Mouse (Mus musculus) limb, embryonic 10.5 days (tissue): ENCODE measurements at regions not wholly inside any gene's neighbourhood (a gene's known extent, or its start where the extent isn't known, plus 50 kb on each side); places are given as distances from the start of the nearest gene placed in this dataset.

Experiments used
- DNase-seq: peaks from one replicate; pipeline ENCODE4 v3.0.0-alpha.2; 2017; ENCODE audit warnings: low spot score
- H3K27ac ChIP-seq: fragments of 300-500 bp; sonication (generic); 2 replicates; pipeline ENCODE4 v1.5.1; 2016; ENCODE audit warnings: mild to moderate bottlenecking
- H3K27me3 ChIP-seq: fragments of 300-500 bp; sonication (generic); 2 replicates; pipeline ENCODE4 v1.6.1; 2016; ENCODE audit warnings: low read depth, mild to moderate bottlenecking; ENCODE audit not compliant: poor library complexity, severe bottlenecking
- H3K36me3 ChIP-seq: fragments of 300-500 bp; sonication (generic); 2 replicates; pipeline ENCODE4 v1.6.1; 2016; ENCODE audit warnings: mild to moderate bottlenecking, moderate library complexity
- H3K4me1 ChIP-seq: fragments of 300-500 bp; sonication (generic); 2 replicates; pipeline ENCODE4 v1.6.1; 2016
- H3K4me3 ChIP-seq: fragments of 300-500 bp; sonication (generic); 2 replicates; pipeline ENCODE4 v1.5.1; 2016; ENCODE audit warnings: mild to moderate bottlenecking, moderate library complexity
- H3K9me3 ChIP-seq: fragments of 300-500 bp; sonication (generic); replicated peaks from 2 replicates; pipeline ENCODE4 v1.6.1; 2016; ENCODE audit warnings: mild to moderate bottlenecking
- WGBS: fragments of 180-500 bp; shearing (Covaris S2); methylation state at CpG from one replicate; pipeline ENCODE4 v1.1.7; 2016; 5-methylcytosine and 5-hydroxymethylcytosine counted together

DNA sequence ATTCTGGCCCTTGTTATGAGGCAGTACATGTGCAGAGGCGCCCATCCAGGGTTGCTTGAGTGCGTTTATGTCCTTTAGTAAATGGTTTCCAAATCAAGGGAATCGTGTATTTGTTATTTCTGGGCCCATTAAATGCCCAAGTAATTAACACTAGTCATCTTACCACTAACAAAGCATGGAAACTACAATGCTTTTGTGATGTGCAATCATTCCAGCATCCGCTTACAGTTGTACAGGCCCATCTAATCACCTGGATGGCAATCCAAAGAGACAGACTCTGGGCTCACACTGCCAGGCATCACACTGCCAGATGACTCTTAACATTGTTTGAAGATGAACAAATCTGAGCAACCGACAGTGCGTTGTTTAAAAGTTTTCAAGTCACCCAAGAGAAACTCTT is 113.6 kb upstream of the BC052040 start:
- no peak for DNase-seq
- Histone ChIP-seq H3K4me3 (no peak overlapping the region), H3K27me3 (no peaks in the 10 kb centered on the region), H3K27ac (no peak overlapping the region; the same call in 1 of the 2 replicates), H3K36me3 (no peaks in the 10 kb centered on the region), H3K4me1 (peaks cover 34% of the 10 kb centered on the region), H3K9me3 (no peaks in the 10 kb centered on the region)
- 83% methylated on average over 6 of the region's 6 CpGs for WGBS

DNA sequence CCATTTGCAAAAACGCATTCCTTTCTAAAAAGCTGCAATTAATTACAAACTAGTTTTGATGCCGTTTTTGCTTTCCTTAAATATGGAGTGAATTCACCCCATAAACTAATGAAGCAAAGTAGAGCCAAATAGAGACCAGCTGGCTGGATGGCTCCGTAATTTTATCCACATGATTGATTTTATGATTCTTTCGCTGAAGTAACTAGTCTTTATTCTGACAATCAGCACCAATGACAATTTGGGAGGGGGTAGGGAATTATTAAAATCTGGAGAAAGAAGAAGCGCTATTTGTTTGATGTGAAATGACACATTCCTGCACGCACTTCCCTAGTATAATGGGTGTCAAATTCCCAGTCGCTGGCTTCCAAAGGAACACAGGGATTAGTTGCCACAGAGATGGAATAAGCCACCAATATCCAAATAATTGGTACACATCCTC is 113.0 kb upstream of the BC052040 start:
- DNase-seq, result no peak

DNA sequence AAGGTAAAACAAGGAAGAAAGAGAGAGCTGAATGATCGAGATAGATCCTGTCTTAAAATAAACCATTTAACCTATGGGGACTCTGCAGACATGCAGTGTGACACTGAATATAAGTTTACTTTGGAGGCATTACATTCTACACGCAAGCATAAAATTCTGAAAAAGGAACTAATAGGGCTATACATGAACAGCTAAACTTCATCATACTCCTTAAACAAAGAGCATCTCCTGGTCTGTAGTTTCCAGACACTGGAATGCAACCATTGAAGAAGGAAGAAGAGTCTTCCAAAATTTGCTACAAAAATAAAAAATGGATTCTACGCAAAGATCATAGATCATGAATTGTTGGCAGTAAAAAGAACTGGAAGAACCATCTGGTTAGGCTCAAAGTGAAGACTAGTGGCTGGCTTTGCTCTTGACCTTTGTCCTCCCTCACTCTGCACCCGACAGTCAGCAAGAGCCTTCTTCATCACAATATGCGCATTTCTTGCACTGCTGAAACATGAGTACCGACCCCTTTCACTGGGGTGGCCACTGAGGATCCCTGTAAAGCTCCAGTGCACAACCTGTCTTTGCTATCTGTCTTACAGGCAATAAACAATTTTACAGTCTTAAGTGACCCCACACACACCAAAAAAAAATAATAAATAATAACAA is 112.2 kb upstream of the BC052040 start:
- H3K4me1 ChIP-seq, result peaks cover 34% of the 10 kb centered on the region
- 66% methylated on average over 6 of the region's 6 CpGs for WGBS
- H3K27ac ChIP-seq, result no peak overlapping the region
- no peak for DNase-seq
- no peaks in the 10 kb centered on the region for H3K27me3 ChIP-seq
- no peaks in the 10 kb centered on the region for H3K36me3 ChIP-seq
- no peak overlapping the region for H3K4me3 ChIP-seq
- H3K9me3 ChIP-seq, result no peaks in the 10 kb centered on the region

More for the DNA sequence above, 113.0 kb upstream of the BC052040 start:
- Histone ChIP-seq H3K9me3 (no peaks in the 10 kb centered on the region), H3K27ac (no peak overlapping the region), H3K4me1 (peaks cover 34% of the 10 kb centered on the region), H3K4me3 (no peak overlapping the region), H3K27me3 (no peaks in the 10 kb centered on the region), H3K36me3 (no peaks in the 10 kb centered on the region)
- WGBS, result 39% methylated on average over 7 of the region's 7 CpGs

DNA sequence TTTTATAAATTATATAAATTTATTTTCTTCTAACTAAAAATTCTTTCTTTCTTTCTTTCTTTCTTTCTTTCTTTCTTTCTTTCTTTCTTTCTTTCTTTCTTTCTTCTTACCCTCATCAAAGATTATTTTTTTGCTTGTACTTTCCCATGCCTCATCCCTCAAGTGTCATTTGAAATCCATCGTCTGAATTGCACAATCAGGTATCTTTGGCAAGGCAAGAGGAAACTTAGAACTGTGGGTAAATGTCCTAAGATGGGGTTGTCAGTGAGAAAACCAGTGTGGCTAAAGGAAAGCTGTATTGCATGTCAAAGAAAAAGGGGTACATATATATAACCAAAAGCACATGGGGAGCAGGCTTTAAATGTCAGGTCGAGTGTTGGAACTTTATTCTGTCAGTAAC is 109.1 kb upstream of the BC052040 start:
- Histone ChIP-seq H3K27me3 (no peaks in the 10 kb centered on the region), H3K36me3 (no peaks in the 10 kb centered on the region), H3K4me1 (peaks cover 21% of the 10 kb centered on the region), H3K9me3 (no peaks in the 10 kb centered on the region), H3K27ac (no peak overlapping the region), H3K4me3 (no peak overlapping the region)
- WGBS, result 89% methylated on average over 2 of the region's 2 CpGs
- DNase-seq, result no peak

DNA sequence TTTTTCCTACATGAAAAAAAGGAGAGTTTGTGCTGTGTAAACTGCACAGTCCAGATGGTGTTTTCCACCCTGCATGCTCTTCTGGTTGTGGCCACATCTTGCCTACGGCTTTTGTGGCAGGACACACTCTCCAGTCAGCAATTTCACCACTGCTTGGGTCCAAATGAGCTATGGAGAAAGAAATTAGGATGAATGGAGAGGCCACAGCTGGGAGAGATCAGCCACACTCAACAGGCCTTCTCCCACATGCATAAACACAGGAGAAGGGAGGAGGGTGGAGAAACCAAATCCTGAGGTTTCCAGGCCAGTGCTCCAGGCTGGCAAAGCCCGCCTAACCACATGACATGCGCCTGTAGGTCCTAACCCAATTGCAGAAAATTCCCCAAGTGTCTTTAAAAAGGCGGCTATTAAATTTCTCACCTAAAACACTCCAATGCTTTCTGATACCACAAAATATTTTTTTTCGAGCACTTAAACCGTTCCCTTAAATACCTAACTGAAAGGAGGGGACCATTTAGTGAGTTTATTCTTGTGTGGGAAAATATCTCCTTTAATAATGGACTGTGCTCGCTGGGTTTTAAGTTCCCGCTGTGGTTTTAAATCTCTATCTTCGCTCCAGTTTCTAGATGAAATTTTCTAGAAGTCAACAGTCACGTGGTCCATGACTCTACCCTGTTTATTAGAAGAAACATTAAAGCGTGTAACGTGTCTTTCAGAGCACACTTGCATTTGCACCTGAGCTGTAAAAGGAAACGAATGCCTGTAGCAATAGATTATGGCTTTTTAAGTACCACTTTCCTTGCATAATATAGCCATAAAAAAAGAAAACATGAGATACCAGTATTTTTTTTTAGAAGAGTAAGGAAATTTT is 97.9 kb upstream of the BC052040 start:
- Histone ChIP-seq H3K36me3 (no peaks in the 10 kb centered on the region), H3K9me3 (no peaks in the 10 kb centered on the region), H3K27ac (peak overlapping the region; percentile 2; the same call in 1 of the 2 replicates), H3K27me3 (no peaks in the 10 kb centered on the region), H3K4me1 (peaks cover 17% of the 10 kb centered on the region), H3K4me3 (no peak overlapping the region)
- peak; percentile 71 for DNase-seq
- WGBS, result 85% methylated on average over 13 of the region's 13 CpGs

DNA sequence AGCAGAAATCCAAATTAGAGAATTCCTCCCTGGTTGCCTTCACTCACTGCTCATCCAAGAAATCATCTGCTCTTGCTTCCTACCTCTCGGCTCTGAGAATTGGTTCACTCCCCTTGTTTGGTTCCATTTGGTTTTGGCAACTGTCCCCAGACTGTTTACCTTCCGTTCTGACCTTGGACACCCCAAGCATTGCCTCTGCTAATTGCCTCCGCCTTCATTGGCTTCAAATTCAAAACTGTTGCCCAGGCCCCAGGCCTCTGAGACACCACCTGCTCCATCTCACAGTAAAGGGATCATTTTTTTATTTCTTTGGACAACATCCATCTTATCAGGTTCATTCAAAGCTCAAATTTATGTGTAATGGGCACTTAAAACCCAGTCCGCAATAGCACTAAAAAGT is 93.1 kb upstream of the BC052040 start:
- Histone ChIP-seq H3K27me3 (0 out of 2 replicates have a peak, but pooled peaks cover 5% of the 10 kb centered on the region), H3K9me3 (no peaks in the 10 kb centered on the region), H3K4me1 (peaks cover 16% of the 10 kb centered on the region), H3K27ac (no peak overlapping the region), H3K36me3 (no peaks in the 10 kb centered on the region), H3K4me3 (no peak overlapping the region)
- 80% methylated on average over 4 of the region's 4 CpGs for WGBS
- DNase-seq, result no peak

DNA sequence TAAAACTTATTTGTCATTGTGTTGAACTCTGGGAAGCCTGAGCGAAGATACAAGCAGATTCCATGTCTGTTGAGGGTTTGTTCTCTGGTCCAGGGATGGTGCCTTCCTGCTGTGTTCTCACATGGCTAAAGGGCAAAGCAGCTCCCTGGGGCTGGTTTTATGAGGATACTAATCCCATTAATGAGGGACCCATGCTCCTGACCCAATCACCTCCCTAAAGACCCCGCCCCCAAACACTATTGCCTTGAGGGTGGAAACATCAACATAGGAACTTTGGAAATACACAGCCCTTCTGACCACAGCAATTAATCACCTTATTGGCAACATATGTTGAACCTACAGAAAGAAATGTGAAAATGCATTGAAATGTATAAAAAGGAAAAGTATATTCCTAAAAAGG is 88.5 kb upstream of the BC052040 start:
- Histone ChIP-seq H3K4me1 (peaks cover 8% of the 10 kb centered on the region), H3K27ac (no peak overlapping the region), H3K36me3 (peaks cover 6% of the 10 kb centered on the region), H3K4me3 (no peak overlapping the region), H3K9me3 (0 out of 2 replicates have a peak, but pooled peaks cover 4% of the 10 kb centered on the region), H3K27me3 (0 out of 2 replicates have a peak, but pooled peaks cover 5% of the 10 kb centered on the region)
- 45% methylated on average over 2 of the region's 2 CpGs for WGBS
- DNase-seq, result no peak

DNA sequence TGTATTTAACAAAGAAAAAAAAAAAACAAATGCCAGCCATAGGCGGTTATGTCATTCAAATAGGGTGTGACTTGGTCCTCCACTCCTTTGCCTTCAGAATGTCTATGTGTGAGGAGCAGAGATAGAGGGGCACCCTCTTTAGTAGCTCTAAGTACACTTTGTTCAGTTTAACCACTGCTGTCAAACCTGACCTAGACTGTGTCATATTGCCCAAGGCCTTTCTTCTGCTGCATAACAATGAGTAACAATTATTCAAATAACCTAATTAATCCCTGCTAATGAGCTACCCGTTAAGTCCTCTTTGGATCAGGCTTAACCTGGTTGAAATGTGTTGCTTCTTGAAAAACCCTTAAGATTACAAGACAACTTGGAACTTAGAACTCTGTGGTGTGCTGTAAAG is 81.6 kb upstream of the BC052040 start:
- Histone ChIP-seq H3K36me3 (peaks cover 6% of the 10 kb centered on the region), H3K27me3 (peaks cover 8% of the 10 kb centered on the region; the same call in 1 of the 2 replicates), H3K4me3 (no peak overlapping the region), H3K27ac (no peak overlapping the region), H3K4me1 (no peaks in the 10 kb centered on the region), H3K9me3 (0 out of 2 replicates have a peak, but pooled peaks cover 4% of the 10 kb centered on the region)
- 81% methylated on average over 2 of the region's 2 CpGs for WGBS
- DNase-seq, result no peak

DNA sequence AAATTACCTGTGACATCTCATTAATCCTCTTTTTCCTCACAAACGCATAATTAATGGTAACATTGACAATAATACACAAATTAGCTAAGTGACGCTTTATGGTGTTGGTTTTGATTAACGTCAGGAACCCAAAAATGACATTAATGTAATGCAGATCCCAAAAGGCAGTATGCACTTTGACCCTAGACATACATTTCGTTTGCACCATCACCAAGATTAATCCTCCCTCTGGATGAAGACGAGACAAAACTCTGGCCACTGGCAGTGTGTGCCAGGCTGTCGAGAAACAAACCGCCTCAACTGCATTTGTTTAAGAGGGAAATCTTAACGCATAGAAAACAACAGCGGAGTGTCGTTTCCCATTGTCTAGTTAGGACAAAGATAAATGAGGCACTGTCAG is 72.0 kb upstream of the BC052040 start:
- Histone ChIP-seq H3K36me3 (no peaks in the 10 kb centered on the region), H3K4me1 (peaks cover 64% of the 10 kb centered on the region), H3K4me3 (no peak overlapping the region), H3K27ac (no peak overlapping the region), H3K9me3 (no peaks in the 10 kb centered on the region), H3K27me3 (peaks cover 19% of the 10 kb centered on the region; the same call in 1 of the 2 replicates)
- DNase-seq, result no peak
- 32% methylated on average over 10 of the region's 10 CpGs for WGBS

DNA sequence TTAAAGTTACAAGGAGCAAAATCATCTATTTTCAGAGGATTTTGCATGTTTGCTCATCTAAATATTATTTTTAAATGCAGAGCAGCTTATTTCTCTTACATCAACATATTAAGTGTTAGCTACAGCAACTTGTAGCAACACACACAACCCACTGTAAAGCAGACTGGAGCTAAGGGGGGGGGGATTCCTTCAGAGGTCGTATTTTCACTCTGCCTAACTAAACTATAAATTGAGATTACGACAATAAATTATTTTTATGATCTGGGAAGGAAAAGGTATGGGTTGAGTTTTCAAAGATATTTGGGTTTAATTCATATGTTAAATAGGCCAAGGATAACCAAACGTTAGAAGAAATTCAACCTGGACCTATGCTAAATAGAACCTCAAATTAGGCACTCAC is 70.4 kb upstream of the BC052040 start:
- no peaks in the 10 kb centered on the region for H3K36me3 ChIP-seq
- H3K4me1 ChIP-seq, result peaks cover 76% of the 10 kb centered on the region
- H3K27me3 ChIP-seq, result 0 out of 2 replicates have a peak, but pooled peaks cover 17% of the 10 kb centered on the region
- H3K4me3 ChIP-seq, result no peak overlapping the region
- 34% methylated on average over 3 of the region's 3 CpGs for WGBS
- no peaks in the 10 kb centered on the region for H3K9me3 ChIP-seq
- H3K27ac ChIP-seq, result no peak overlapping the region
- DNase-seq, result no peak

DNA sequence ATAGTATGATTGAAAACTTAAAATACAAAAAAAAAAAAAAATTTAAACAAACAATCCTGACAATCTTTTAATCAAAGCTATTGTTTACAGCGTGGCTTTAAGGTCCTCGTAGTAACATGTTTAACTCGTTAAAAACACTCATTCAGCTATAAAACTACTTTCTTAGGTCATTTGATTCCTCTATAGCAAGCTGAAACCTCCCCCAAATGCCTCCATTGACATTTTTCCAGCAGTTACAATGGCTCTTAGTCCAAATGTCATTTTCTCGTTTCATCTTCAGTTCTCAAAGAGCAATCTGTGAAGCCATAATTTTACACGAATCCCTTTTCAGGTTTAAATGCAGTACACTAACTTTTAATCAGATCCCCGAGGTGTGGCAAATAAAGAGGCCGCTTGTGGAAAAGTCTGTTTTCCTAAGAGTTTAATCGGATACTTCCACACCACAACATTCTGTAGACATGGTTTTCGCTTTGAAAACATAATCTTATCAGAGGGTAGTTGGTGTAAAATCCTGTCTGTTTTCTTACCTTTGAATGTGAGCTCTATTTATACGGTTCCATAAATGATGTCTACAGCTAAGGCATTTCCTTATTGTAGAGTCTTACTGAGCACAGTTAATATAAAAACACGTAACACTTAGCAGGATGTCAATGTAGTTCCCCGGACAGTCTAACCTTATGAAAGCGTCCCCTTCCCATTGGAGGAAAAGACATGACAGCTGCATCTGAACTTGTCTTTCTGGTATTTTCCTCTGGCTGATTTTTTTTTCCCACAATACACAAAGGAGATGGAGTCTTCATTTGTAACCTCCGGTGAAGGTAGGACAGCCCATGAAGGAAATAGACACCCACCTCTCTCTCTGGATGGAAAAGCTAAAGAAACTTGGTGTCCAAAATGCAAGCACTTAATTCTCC is 69.6 kb upstream of the BC052040 start:
- WGBS, result 57% methylated on average over 14 of the region's 14 CpGs
- Histone ChIP-seq H3K4me1 (peaks cover 81% of the 10 kb centered on the region), H3K36me3 (no peaks in the 10 kb centered on the region), H3K27me3 (0 out of 2 replicates have a peak, but pooled peaks cover 17% of the 10 kb centered on the region), H3K9me3 (no peaks in the 10 kb centered on the region), H3K4me3 (no peak overlapping the region), H3K27ac (peak overlapping the region; percentile 34; the same call in 1 of the 2 replicates)
- DNase-seq, result no peak

DNA sequence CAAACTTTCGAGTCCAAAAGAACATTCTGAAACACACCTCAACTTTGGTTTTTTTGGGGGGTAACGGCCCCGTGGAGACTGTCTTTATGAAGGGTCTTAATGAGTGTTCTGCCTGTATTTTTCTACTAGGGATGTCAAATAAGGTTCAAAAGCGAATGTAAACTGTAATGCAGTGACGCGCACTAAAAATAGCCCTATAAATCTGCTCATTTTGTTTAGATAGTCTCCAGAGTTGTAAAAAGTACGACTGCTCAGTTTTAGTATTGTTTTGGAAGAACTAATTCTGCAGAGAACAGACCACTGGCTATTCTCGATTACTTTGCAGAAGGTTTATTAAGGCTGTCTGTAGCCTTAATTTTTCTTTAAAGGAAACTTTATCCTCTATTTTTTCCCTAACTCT is 68.6 kb upstream of the BC052040 start:
- WGBS, result 45% methylated on average over 8 of the region's 8 CpGs
- H3K9me3 ChIP-seq, result no peaks in the 10 kb centered on the region
- H3K27me3 ChIP-seq, result 0 out of 2 replicates have a peak, but pooled peaks cover 17% of the 10 kb centered on the region
- peaks cover 87% of the 10 kb centered on the region for H3K4me1 ChIP-seq
- peak overlapping the region; percentile 30; the same call in 1 of the 2 replicates for H3K27ac ChIP-seq
- no peaks in the 10 kb centered on the region for H3K36me3 ChIP-seq
- DNase-seq, result no peak
- no peak overlapping the region for H3K4me3 ChIP-seq
